Mouse (Mus musculus): Measurements from ENCODE around the gene Fkbp2. TPM values are rescaled to one million over a fixed set of nuclear protein-coding genes. Genes with fewer than 3 reads are reported as not detected.
A peak's percentile ranks its signal among the peaks of the same experiment; 100 is the strongest.

The Fkbp2 gene
- polyA plus RNA-seq, 1 experiment = 28.3 TPM

DNA sequence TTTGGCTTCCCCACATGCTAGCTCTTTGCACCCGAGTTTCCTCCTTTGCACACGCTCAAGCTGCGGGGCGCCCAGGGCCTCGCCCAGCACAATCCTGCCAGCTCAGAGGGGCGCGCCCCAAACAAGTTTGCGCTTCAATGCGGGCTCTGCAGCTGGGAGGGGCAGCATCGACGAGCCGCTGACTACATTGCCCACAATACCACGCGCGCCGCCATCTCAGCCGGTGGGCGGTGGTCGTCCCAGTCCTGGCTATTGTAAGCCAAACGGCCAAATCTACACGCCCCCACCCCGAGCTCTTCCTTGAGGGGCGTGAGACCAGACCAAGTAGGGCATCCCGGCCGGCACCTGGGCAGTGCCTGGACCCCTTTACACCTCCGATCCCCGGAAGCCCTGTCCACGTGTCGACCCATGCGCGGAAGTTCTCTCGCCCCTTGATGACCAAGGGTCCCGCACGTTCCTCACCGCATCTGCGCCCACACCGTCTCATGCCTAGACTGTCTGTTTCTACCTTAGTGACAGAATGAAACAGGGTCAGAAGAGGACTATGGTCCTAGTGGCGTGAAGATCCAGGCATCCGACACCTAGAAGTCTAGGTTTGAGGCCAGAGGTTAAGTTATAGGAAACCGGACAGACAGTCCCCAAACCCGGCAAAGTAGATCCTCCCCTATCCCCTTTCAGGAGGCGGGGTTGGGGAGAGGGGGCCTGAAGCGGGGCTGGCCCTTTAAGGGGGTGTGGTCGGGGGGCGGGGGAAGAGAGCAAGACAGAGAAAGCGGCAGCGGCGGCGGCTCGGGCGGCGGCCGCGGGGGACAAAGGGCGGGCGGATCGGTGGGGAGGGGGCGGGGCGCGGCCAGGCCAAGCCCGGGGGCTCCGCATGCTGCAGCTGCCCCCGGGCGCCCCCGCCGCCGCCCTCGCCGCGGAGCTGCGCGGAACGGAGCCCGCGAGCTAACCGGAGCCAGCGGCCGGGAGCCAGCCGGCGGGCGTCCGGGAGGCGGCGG lies 5.8 kb downstream of the Fkbp2 start, which contains the start of gene Ppp1r14b:
Ppp1r14b (plus strand) TSS at position 758 of the 995 bp plus-strand sequence.
- H3K36me3 ChIP-seq (ENCODE audit: control insufficient read depth, insufficient read depth, low read length) = no peaks in the 10 kb centered on the region
- H3K4me1 ChIP-seq (ENCODE audit: control insufficient read depth, insufficient read depth, low read length) = peaks cover 31% of the 10 kb centered on the region
- peak within 1 kb of the TSS; percentile 80 for H3K27ac ChIP-seq (ENCODE audit: control insufficient read depth, insufficient read depth, low read depth, low read length)
- TF ChIP-seq POLR2A (IDR thresholded peaks at IDR 0.05; ENCODE audit: control insufficient read depth, low read depth, low read length) (peak; percentile 38; the same call in 1 of the 2 replicates), CTCF (IDR thresholded peaks at IDR 0.05; ENCODE audit: control insufficient read depth, insufficient read depth, insufficient replicate concordance, low read depth, low read length) (no peak)
- no peaks in the 10 kb centered on the region for H3K27me3 ChIP-seq (ENCODE audit: control insufficient read depth, insufficient read depth, low read length)
- peak within 1 kb of the TSS; percentile 91 for H3K4me3 ChIP-seq (ENCODE audit: control insufficient read depth, low read depth, low read length)

DNA sequence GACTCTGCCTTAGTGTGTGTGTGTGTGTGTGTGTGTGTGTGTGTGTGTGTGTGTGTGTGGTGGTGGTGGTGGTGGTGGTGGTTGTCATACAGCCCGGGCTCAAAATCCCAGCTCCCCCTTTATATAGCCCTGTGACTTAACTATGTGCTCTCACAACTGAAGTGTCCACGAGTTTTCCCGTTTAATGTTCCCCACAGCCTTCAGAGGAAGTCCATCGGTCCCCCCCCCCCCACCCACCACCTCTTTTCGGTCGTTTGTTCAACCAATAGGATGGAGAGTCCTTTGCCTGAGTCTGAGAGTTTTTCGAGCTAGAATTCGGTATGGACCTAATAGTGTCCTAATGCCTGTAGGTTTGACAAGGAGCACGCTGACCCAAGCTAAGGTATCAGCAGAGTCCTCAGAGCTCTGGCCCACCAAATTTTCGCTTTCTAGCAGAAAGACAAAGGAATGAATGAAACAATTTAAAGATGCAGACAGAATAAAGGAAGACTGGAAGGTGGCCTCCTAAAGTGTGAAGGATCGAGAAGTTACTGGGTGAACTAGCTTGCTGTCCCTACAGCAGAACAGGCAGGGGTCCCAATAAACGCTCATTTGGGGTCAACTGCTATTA lies 6.6 kb downstream of the Fkbp2 start:
- H3K27ac ChIP-seq (ENCODE audit: control insufficient read depth, insufficient read depth, low read depth, low read length) = no peak overlapping the region
- peak overlapping the region; percentile 89 for H3K4me3 ChIP-seq (ENCODE audit: control insufficient read depth, low read depth, low read length)
- H3K4me1 ChIP-seq (ENCODE audit: control insufficient read depth, insufficient read depth, low read length) = peaks cover 29% of the 10 kb centered on the region
- H3K36me3 ChIP-seq (ENCODE audit: control insufficient read depth, insufficient read depth, low read length) = no peaks in the 10 kb centered on the region
- no peaks in the 10 kb centered on the region for H3K27me3 ChIP-seq (ENCODE audit: control insufficient read depth, insufficient read depth, low read length)
- TF ChIP-seq CTCF (IDR thresholded peaks at IDR 0.05; ENCODE audit: control insufficient read depth, insufficient read depth, insufficient replicate concordance, low read depth, low read length) (no peak), POLR2A (IDR thresholded peaks at IDR 0.05; ENCODE audit: control insufficient read depth, low read depth, low read length) (no peak)

DNA sequence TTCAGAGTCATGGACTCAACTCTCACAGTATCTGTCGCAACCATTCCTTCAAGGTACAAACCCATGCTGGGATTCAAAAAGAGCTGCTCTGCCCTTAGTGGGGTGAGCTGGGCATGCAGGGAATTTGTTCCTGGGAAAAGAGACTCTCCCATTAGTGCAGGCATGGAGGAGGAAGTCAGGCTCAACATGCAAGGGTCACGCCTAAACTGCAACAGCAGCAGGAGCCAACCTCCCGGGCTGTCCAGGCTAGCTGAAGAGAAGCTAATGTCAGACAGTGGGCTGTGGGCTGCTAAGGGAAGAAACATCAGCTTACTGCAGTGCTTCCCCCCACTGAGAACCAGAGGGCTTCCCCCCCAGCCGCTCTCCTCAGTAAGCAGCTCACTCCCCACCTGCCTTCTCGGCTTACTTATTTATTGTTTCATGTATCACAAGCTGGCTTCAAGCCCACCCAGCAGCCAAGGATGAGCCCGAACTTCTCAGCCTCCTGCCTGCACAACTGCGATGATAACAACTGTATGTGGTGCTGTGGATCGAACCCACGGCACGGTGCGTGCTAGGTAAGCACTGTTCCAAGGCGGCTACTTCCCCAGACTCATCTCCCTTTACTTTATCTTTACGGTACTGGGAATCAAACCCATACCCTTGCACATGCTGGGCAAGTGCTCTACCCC lies 7.9 kb downstream of the Fkbp2 start:
- H3K4me1 ChIP-seq (ENCODE audit: control insufficient read depth, insufficient read depth, low read length) = peaks cover 31% of the 10 kb centered on the region
- no peaks in the 10 kb centered on the region for H3K27me3 ChIP-seq (ENCODE audit: control insufficient read depth, insufficient read depth, low read length)
- no peaks in the 10 kb centered on the region for H3K36me3 ChIP-seq (ENCODE audit: control insufficient read depth, insufficient read depth, low read length)
- no peak overlapping the region for H3K4me3 ChIP-seq (ENCODE audit: control insufficient read depth, low read depth, low read length)
- no peak for TF ChIP-seq CTCF (IDR thresholded peaks at IDR 0.05; ENCODE audit: control insufficient read depth, insufficient read depth, insufficient replicate concordance, low read depth, low read length)
- TF ChIP-seq POLR2A (IDR thresholded peaks at IDR 0.05; ENCODE audit: control insufficient read depth, low read depth, low read length) = no peak
- H3K27ac ChIP-seq (ENCODE audit: control insufficient read depth, insufficient read depth, low read depth, low read length) = no peak overlapping the region

DNA sequence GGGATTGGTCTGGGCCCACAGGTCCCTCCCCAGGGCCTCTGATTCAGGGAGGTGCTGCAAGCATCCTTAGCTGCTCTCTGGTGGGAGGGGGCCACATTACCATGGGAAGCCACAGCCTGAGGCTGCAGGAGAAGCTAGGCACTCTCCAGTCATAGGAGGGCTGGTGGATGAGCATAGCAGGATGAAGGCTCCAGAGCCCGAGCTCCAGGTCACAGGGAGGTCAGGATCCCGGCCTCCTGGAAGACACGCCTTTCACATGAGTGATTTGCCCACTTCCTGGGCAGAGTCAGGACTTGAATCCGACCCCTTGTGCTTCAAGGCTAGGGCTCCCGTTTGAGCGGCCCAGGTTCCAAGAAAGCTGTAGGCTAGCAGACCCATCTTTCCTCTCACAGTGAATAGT lies 8.7 kb downstream of the Fkbp2 start:
- TF ChIP-seq POLR2A (IDR thresholded peaks at IDR 0.05; ENCODE audit: control insufficient read depth, low read depth, low read length) (no peak), CTCF (IDR thresholded peaks at IDR 0.05; ENCODE audit: control insufficient read depth, insufficient read depth, insufficient replicate concordance, low read depth, low read length) (no peak)
- Histone ChIP-seq H3K27ac (ENCODE audit: control insufficient read depth, insufficient read depth, low read depth, low read length) (no peak overlapping the region), H3K36me3 (ENCODE audit: control insufficient read depth, insufficient read depth, low read length) (no peaks in the 10 kb centered on the region), H3K27me3 (ENCODE audit: control insufficient read depth, insufficient read depth, low read length) (no peaks in the 10 kb centered on the region), H3K4me3 (ENCODE audit: control insufficient read depth, low read depth, low read length) (no peak overlapping the region), H3K4me1 (ENCODE audit: control insufficient read depth, insufficient read depth, low read length) (peaks cover 31% of the 10 kb centered on the region)

DNA sequence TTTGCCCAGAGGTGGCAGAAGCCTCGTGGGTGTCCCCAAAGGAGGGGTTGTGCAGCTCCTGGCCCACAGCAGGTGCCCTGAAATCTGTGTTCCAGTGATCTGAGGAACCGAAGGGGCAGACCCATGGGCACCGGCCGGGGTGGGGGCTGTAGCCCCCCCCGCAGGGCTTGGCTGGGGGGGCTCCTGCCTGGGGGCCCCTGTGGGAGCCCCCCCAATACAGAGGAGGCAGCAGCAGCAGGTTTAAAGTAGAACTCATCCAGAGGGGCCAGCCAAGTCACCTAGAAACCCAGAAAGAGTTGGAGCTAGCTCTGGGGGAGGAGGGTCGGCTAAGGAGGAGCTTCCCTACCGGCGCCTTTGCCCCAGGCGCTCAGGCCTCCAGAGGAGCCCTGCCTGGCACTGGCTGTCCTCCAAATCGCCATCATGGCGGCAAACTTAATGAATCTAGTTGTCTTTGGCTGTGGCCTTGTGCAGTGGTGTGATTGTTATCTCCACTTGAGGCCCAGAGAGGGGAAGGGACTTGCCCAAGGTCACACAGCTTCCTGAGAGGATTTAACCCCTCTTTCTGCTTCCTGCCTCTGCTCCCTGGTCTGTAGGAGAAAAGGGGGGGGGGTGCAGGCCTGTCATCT lies 9.7 kb downstream of the Fkbp2 start:
- TF ChIP-seq CTCF (IDR thresholded peaks at IDR 0.05; ENCODE audit: control insufficient read depth, insufficient read depth, insufficient replicate concordance, low read depth, low read length) (no peak), POLR2A (IDR thresholded peaks at IDR 0.05; ENCODE audit: control insufficient read depth, low read depth, low read length) (no peak)
- Histone ChIP-seq H3K27ac (ENCODE audit: control insufficient read depth, insufficient read depth, low read depth, low read length) (no peak overlapping the region), H3K36me3 (ENCODE audit: control insufficient read depth, insufficient read depth, low read length) (no peaks in the 10 kb centered on the region), H3K27me3 (ENCODE audit: control insufficient read depth, insufficient read depth, low read length) (no peaks in the 10 kb centered on the region), H3K4me3 (ENCODE audit: control insufficient read depth, low read depth, low read length) (no peak overlapping the region; the same call in 1 of the 2 replicates), H3K4me1 (ENCODE audit: control insufficient read depth, insufficient read depth, low read length) (peaks cover 24% of the 10 kb centered on the region)

DNA sequence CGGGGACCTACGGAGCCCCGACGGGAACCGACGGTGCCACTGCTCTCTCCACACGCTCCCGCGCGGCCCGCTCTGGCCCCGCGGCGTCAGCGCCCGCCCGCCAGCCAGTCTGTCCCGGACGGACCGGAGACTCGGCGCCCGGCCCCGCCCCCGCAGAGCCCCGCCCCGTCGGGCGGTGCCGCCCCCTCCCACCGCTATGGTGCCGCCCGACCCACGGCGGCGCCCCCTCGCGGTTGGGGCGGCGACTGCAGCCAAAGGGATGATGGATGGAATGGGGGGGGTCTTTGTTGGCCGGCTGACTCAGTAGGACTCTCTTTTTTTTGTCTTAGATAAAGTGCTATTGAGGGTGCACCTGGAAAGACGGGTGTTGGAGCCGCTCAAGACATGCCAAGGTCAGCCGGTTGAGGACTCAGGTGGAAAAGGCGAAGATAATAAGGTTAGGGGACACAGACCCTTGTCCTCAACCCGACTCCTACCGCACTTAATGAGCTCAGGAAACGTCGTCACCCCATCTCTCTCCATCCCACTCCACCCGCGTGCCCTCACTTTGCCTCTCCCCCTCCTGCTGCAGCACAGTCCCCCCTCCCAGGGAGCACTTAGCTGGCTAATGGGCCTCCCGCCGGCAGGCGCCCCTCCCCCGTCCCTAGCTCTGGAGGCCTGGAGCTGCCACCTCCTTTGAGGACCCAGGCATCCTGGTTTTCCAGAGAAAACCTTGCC lies 10.5 kb downstream of the Fkbp2 start:
- Histone ChIP-seq H3K4me1 (ENCODE audit: control insufficient read depth, insufficient read depth, low read length) (peaks cover 24% of the 10 kb centered on the region), H3K36me3 (ENCODE audit: control insufficient read depth, insufficient read depth, low read length) (no peaks in the 10 kb centered on the region), H3K4me3 (ENCODE audit: control insufficient read depth, low read depth, low read length) (peak overlapping the region; percentile 82), H3K27me3 (ENCODE audit: control insufficient read depth, insufficient read depth, low read length) (no peaks in the 10 kb centered on the region), H3K27ac (ENCODE audit: control insufficient read depth, insufficient read depth, low read depth, low read length) (no peak overlapping the region)
- TF ChIP-seq POLR2A (IDR thresholded peaks at IDR 0.05; ENCODE audit: control insufficient read depth, low read depth, low read length) = no peak
- peak; percentile 70 for TF ChIP-seq CTCF (IDR thresholded peaks at IDR 0.05; ENCODE audit: control insufficient read depth, insufficient read depth, insufficient replicate concordance, low read depth, low read length)

Measured in testis, adult 2 months (tissue).